Mouse (Mus musculus) liver, postnatal 0 days (tissue): Measurements from ENCODE around the gene Tex14. TPM values are rescaled to one million over a fixed set of nuclear protein-coding genes. Genes with fewer than 3 reads are reported as not detected.

Experiments used
- ATAC-seq: fragments of 200-750 bp; cut with Nextera tagmentation; 2 replicates; pipeline ENCODE4 v1.8.0; 2017; ENCODE audit warnings: mild to moderate bottlenecking, moderate library complexity
- DNase-seq: peaks from one replicate; pipeline ENCODE4 v3.0.0-alpha.2; 2016
- H3K27ac ChIP-seq: fragments of 300-500 bp; sonication (generic); 2 replicates; pipeline ENCODE4 v1.5.1; 2014; ENCODE audit warnings: antibody characterized with exemption, moderate library complexity, mild to moderate bottlenecking, low read depth
- H3K27me3 ChIP-seq: fragments of 300-500 bp; sonication (generic); 2 replicates; pipeline ENCODE4 v1.6.1; 2014; ENCODE audit warnings: low read length, control low read depth, mixed read lengths; ENCODE audit not compliant: insufficient read depth
- H3K36me3 ChIP-seq: fragments of 300-500 bp; sonication (generic); replicated peaks from 2 replicates; pipeline ENCODE4 v1.6.1; 2014; ENCODE audit warnings: mild to moderate bottlenecking, control low read depth, low read length, moderate library complexity, mixed read lengths; ENCODE audit not compliant: insufficient read depth
- H3K4me1 ChIP-seq: fragments of 300-500 bp; sonication (generic); 2 replicates; pipeline ENCODE4 v1.6.1; 2014; ENCODE audit warnings: antibody characterized with exemption, mild to moderate bottlenecking, control low read depth; ENCODE audit not compliant: insufficient read depth
- H3K4me2 ChIP-seq: fragments of 300-500 bp; sonication (generic); 2 replicates; pipeline ENCODE4 v1.6.1; 2014; ENCODE audit warnings: low read depth, mild to moderate bottlenecking, low read length, moderate library complexity, mixed read lengths
- H3K4me3 ChIP-seq: fragments of 300-500 bp; sonication (generic); 2 replicates; pipeline ENCODE4 v1.5.1; 2014; ENCODE audit warnings: low read depth, low read length
- H3K9ac ChIP-seq: fragments of 300-500 bp; sonication (generic); replicated peaks from 2 replicates; pipeline ENCODE4 v1.6.1; 2014; ENCODE audit warnings: mild to moderate bottlenecking, moderate library complexity
- H3K9me3 ChIP-seq: fragments of 300-500 bp; sonication (generic); 2 replicates; pipeline ENCODE4 v1.6.1; 2016; ENCODE audit warnings: mild to moderate bottlenecking, control low read depth, low read length, mixed read lengths
- CTCF ChIP-seq: sonication (generic); IDR thresholded peaks from 2 replicates; pipeline ENCODE4 v1.5.1; 2016; ENCODE audit warnings: antibody characterized with exemption, low read depth
- EP300 ChIP-seq: IDR thresholded peaks from 2 replicates; pipeline ENCODE4 v1.6.1; 2016; ENCODE audit warnings: antibody characterized with exemption, low read depth, mild to moderate bottlenecking
- WGBS: fragments of 180-500 bp; shearing (Covaris S2); extraction: QIAGEN DNeasy Blood & Tissue Kit; methylation state at CpG from one replicate; pipeline ENCODE4 v1.1.7; 2014; ENCODE audit not compliant: insufficient replicate concordance; 5-methylcytosine and 5-hydroxymethylcytosine counted together
- polyA plus RNA-seq: library from polyadenylated mRNA; unstranded; fragments of >200 nt; fragmentation: Nextera tagmentation; extraction: Ambion mirVana; gene quantifications from 2 replicates; pipeline ENCODE4 v1.2.1, GENCODE M21; 2015

Gene Tex14
- polyA plus RNA-seq, 1 experiment from 2014 or later: not detected

DNA sequence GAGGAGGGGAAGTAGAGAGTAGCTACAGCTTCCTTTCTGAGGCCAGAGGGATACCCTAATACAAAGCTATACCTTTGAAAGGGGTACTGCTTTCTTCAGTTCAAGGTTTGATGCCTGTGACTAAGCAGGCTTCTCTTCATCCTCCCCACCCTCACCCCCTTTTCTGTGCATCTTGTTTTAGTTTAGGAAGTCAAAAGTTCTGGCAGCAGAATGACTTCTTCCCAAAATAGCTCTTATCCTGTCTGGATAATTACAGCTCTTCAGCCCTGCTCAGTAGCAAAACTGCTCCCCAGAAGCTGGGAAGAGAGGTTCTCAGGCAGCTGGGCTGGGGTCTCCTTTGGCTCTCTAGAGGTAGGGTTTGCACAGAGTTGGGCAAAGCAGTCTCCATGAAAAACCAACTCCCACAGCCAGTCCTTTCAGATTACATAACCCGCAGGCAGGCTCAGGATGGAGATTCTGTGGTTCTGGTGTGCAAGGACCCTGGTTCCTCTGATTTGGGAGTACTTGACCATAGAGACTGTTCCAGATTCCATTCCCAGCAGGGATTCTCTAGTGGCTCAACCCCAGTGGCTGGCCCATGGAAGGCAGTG lies 166.6 kb downstream of the Tex14 start:
- no peaks in the 10 kb centered on the region for H3K4me1 ChIP-seq
- peak overlapping the region; percentile 40; the same call in 1 of the 2 replicates for H3K27ac ChIP-seq
- no peaks in the 10 kb centered on the region for H3K9me3 ChIP-seq
- 88% methylated on average over 1 of the region's 1 CpGs for WGBS
- no peaks in the 10 kb centered on the region for H3K27me3 ChIP-seq
- H3K36me3 ChIP-seq: no peaks in the 10 kb centered on the region
- no peak overlapping the region for H3K4me2 ChIP-seq
- TF ChIP-seq CTCF (no peak), EP300 (no peak)
- H3K9ac ChIP-seq: no peak overlapping the region
- DNase-seq (no peak), ATAC-seq (no peak)
- no peak overlapping the region for H3K4me3 ChIP-seq

DNA sequence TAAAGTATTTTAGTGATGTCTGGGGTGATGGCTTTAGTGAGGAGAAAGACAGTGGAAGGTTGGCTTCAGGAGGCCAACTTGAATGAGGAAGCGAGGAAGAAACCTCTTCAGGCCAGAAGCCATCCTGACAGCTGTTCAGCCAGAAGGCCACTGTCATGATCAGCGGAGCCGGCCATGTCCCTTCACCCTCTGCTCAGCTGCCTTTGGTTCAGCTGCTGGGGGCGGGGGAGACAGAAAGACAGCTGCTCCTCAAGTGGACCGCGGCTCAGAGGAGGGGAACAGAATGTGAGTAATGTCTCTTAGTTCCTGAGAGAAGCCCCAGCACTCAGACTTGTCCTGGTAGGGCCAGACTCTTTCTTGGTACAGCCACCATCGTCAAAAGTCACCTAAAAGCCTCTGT lies 168.9 kb downstream of the Tex14 start:
- no peak overlapping the region for H3K27ac ChIP-seq
- H3K4me3 ChIP-seq: no peak overlapping the region
- no peak for DNase-seq
- H3K9me3 ChIP-seq: no peaks in the 10 kb centered on the region
- H3K4me2 ChIP-seq: no peak overlapping the region
- TF ChIP-seq CTCF: no peak
- TF ChIP-seq EP300: no peak
- no peak overlapping the region for H3K9ac ChIP-seq
- H3K27me3 ChIP-seq: no peaks in the 10 kb centered on the region
- no peaks in the 10 kb centered on the region for H3K36me3 ChIP-seq
- no peak for ATAC-seq
- 72% methylated on average over 7 of the region's 7 CpGs for WGBS
- H3K4me1 ChIP-seq: peaks cover 14% of the 10 kb centered on the region

DNA sequence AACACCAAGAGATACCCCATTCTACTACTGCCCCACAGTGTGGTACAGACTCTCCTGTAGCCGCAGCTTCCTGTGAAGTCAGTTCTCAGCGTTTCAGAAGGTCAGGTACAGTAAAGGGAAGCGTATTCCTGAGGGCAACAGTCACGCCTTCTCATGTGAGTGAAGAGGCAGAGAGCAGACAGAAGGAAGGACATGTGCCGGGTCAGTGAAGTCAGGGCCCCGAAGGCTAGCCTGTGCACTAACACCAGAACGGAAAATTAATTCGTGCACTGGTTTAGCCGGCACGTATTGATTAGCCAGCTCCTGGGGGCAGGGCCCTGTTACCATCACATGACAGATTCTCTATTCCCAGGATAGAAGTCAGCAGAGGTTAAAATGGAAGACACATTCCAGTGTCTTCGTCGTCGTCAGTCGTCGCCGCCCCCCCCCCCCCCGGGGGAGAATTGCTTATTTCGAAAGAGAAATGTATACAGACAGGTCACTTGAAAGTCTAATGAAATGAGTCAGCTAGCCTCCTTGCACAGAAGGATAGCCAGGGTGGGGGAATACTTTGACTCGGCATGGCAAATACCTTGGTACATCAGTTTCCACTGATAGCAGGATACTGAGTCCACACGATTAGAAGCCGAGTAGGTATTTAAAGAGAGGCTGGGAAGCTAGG lies 169.8 kb downstream of the Tex14 start:
- 0 out of 2 replicates have a peak overlapping the region, but pooled peaks have one; percentile 4 for H3K4me2 ChIP-seq
- H3K27me3 ChIP-seq: no peaks in the 10 kb centered on the region
- peaks cover 14% of the 10 kb centered on the region for H3K4me1 ChIP-seq
- WGBS: 61% methylated on average over 21 of the region's 21 CpGs
- H3K9me3 ChIP-seq: no peaks in the 10 kb centered on the region
- no peak overlapping the region for H3K4me3 ChIP-seq
- ATAC-seq (no peak; the same call in 1 of the 2 replicates), DNase-seq (no peak)
- no peak overlapping the region for H3K27ac ChIP-seq
- no peak for TF ChIP-seq CTCF
- no peak overlapping the region for H3K9ac ChIP-seq
- H3K36me3 ChIP-seq: no peaks in the 10 kb centered on the region

DNA sequence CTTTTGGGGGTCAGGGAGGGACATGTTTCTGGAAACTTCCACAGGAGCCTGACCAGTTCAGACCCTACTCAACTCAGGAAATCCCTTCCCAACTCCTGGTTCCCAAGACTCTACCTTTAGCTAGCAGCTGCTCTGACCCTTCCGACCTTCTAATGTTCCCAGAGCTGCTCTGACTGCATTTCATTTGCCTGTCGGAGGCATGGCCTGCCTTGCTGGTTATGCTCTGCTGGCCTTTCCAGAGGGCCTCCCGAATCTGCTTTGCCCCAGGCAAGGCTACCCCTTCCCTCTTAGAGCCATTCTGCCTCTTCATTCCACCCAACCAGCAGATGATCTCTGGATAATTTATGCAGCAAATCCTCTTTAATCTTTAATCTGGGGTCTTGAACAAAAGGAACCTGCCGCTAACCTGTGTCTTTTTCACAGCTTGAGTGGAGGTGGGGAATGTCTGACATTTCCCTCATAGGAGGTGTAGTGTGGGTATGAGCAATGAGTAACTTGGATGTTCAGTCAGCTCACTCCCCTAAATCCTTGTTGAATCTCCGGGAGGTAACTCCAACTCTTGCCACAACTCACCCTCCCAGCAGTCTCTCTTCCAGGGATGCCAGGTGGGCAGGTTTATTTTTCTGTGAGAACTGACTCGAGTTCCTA lies 172.9 kb downstream of the Tex14 start:
- peaks cover 14% of the 10 kb centered on the region for H3K4me1 ChIP-seq
- no peak for ATAC-seq
- no peaks in the 10 kb centered on the region for H3K27me3 ChIP-seq
- peak overlapping the region; percentile 60 for H3K4me3 ChIP-seq
- DNase-seq: peak; percentile 8
- WGBS: 52% methylated on average over 6 of the region's 6 CpGs
- no peaks in the 10 kb centered on the region for H3K36me3 ChIP-seq
- no peaks in the 10 kb centered on the region for H3K9me3 ChIP-seq
- H3K4me2 ChIP-seq: peak overlapping the region; percentile 86
- TF ChIP-seq CTCF (no peak), EP300 (no peak)
- H3K27ac ChIP-seq: no peak overlapping the region
- H3K9ac ChIP-seq: peak overlapping the region; percentile 63; the same call in 1 of the 2 replicates

DNA sequence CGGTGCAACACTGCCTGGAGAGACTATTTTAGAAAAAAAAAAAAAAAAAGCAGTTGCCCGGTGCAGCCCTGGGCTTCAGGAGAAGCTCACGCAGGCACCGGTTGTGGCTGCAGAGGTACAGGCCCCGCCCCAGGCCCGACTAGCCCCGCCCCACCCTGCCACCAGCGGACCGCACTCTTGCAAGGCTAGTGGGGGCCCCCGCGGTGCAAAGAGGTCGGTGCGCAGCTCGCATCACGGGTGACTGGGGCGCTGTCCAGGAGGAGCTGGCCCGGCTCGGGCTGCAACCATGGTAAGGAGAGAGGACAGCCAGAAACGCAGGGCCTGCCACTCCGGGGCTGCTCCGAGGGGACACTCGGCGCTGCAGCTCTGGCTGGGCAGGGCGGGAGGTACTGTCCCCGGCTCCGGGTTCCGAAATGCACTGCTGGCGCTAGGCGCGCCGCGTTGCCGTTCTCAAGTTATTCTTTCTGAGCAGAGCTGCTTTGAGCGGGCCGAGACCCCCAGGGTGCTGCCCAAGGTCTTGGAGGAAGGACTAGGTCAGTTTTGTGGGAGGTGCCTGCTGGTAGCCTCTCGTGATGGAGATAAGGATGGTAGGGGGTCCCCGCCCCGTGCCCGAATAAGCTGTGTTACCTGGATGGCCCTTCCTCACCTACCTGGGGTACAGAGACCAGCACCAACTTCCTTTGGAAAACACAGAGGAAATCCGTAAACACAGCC lies 173.5 kb downstream of the Tex14 start:
- Histone ChIP-seq H3K9ac (peak overlapping the region; percentile 63), H3K27ac (peak overlapping the region; percentile 44; the same call in 1 of the 2 replicates), H3K4me1 (peaks cover 14% of the 10 kb centered on the region), H3K4me3 (peak overlapping the region; percentile 60), H3K9me3 (no peaks in the 10 kb centered on the region), H3K36me3 (no peaks in the 10 kb centered on the region), H3K4me2 (peak overlapping the region; percentile 86), H3K27me3 (no peaks in the 10 kb centered on the region)
- peak; percentile 61 for ATAC-seq
- TF ChIP-seq EP300 (no peak), CTCF (no peak)
- peak; percentile 79 for DNase-seq
- WGBS: under 1% methylated on average over 37 of the region's 40 CpGs
